Mouse (Mus musculus): Measurements from ENCODE around the gene Brd1. TPM values are rescaled to one million over a fixed set of nuclear protein-coding genes. Genes with fewer than 3 reads are reported as not detected.

Brd1 gene
- polyA plus RNA-seq, 1 experiment from 2014 or later, result 20.8 TPM

- Histone ChIP-seq H3K36me3 (replicated peaks) (no peaks in the 10 kb centered on the region), H3K4me1 (no peaks in the 10 kb centered on the region), H3K9me3 (no peaks in the 10 kb centered on the region), H3K4me2 (no peak overlapping the region), H3K9ac (no peak overlapping the region), H3K27me3 (replicated peaks) (no peaks in the 10 kb centered on the region), H3K27ac (no peak overlapping the region), H3K4me3 (no peak overlapping the region)
- WGBS, result 70% methylated on average over 5 of the region's 5 CpGs
- ATAC-seq (replicated peaks), result no peak
Measured at GRCm38 (mm10) chr15:88675998-88676397, 58.0 kb downstream of the Brd1 start.

GRCm38 (mm10) chr15:88668693-88669092 lies 65.3 kb downstream of the Brd1 start:
- Histone ChIP-seq H3K9ac (no peak overlapping the region), H3K4me1 (no peaks in the 10 kb centered on the region), H3K36me3 (replicated peaks) (no peaks in the 10 kb centered on the region), H3K27ac (no peak overlapping the region), H3K4me2 (no peak overlapping the region), H3K4me3 (no peak overlapping the region), H3K27me3 (replicated peaks) (no peaks in the 10 kb centered on the region), H3K9me3 (no peaks in the 10 kb centered on the region)
- ATAC-seq (replicated peaks), result no peak
- 91% methylated on average over 2 of the region's 2 CpGs for WGBS

DNA sequence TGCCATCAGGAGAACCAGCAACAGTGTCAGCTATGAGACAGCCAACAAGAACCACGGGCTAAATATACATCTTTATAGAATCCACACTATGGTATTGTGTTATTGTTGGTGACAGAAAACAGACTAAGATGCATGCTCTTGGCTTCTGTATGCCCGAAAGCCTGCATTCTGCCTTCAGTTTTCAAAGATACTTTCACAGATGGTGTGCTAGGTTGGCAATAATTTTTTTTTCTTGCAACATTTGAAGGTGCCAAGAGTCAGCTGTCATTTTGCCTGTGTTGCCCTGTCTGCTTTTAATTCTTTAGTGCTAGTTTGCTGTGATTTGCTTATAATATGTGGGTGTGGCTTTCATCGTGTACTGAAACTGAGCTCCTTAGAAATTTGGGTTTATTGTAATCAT lies 66.4 kb downstream of the Brd1 start:
- Histone ChIP-seq H3K4me2 (no peak overlapping the region), H3K4me1 (no peaks in the 10 kb centered on the region), H3K27me3 (replicated peaks) (peaks cover 8% of the 10 kb centered on the region), H3K9ac (no peak overlapping the region), H3K9me3 (no peaks in the 10 kb centered on the region), H3K36me3 (replicated peaks) (no peaks in the 10 kb centered on the region), H3K4me3 (no peak overlapping the region), H3K27ac (no peak overlapping the region)
- ATAC-seq (replicated peaks), result no peak
- 80% methylated on average over 3 of the region's 3 CpGs for WGBS

- ATAC-seq (replicated peaks), result no peak
- H3K4me2 ChIP-seq, result no peak overlapping the region
- H3K27ac ChIP-seq, result no peak overlapping the region
- H3K9ac ChIP-seq, result no peak overlapping the region
- peaks cover 5% of the 10 kb centered on the region; the same call in 1 of the 2 replicates for H3K4me1 ChIP-seq
- no peaks in the 10 kb centered on the region for H3K9me3 ChIP-seq
- H3K27me3 ChIP-seq (replicated peaks), result peaks cover 11% of the 10 kb centered on the region
- no peaks in the 10 kb centered on the region for H3K36me3 ChIP-seq (replicated peaks)
- WGBS, result 59% methylated on average over 4 of the region's 4 CpGs
- H3K4me3 ChIP-seq, result no peak overlapping the region
Measured at GRCm38 (mm10) chr15:88665846-88666245, 68.2 kb downstream of the Brd1 start.

- Histone ChIP-seq H3K4me1 (peaks cover 5% of the 10 kb centered on the region; the same call in 1 of the 2 replicates), H3K9me3 (no peaks in the 10 kb centered on the region), H3K9ac (no peak overlapping the region), H3K27ac (no peak overlapping the region), H3K27me3 (replicated peaks) (peaks cover 11% of the 10 kb centered on the region), H3K36me3 (replicated peaks) (no peaks in the 10 kb centered on the region), H3K4me2 (no peak overlapping the region), H3K4me3 (no peak overlapping the region)
- ATAC-seq (replicated peaks), result no peak
- WGBS, result 22% methylated on average over 11 of the region's 11 CpGs
Measured at GRCm38 (mm10) chr15:88663041-88663440, 71.0 kb downstream of the Brd1 start.

DNA sequence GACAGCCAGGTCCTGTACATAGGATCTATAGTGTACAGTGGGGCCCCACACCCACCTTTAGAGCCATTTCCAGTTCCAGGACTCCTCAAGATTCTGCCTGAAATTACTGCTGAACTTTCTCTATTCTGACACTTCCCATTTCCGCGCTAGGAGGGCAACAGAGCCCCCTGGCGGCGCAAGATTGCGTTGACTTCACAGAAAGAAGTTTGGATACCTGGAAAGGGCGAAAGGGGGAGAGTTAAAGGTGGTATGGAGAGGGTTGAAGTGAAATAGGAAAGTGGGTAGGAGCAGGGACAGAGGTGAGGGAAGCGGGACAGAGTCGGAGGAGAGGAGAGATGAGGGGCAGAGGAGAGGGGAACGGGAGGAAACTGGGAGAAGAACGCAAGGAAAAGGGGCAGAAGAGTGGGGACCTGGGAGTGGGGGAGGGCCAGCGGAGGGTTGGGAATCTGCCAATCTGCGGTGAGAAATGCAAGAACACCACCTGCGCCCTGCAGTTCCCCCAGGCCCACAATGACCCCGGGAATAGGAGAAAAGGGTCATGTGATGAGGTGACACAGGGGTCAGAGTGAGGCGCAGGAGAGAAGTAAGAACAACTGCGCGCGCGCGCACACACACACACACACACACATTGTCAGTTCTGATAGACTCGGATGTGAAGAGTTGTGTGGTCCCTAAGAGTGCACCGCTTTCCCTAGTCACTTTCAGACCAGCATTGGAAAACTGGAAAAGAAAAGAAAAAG lies 71.8 kb downstream of the Brd1 start:
- ATAC-seq (replicated peaks), result no peak
- no peak overlapping the region for H3K4me3 ChIP-seq

DNA sequence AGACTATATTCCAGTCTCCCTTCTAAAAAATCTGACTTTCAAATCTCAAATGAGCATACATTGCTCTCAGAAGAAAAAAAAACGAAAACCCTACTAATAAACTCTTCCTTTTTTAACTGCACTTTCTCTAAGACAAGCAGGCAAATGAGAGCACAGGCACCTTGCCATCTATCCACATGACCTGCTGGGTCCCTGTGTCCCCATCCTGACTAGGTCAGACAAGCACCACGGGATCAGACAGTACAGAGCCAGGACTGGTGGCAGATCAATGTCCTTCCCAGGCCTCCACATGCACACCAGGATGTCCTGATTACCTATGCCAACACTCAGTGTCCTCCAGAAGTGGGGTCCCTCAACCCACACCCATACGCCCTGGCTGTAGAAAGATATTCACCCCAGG lies 72.4 kb downstream of the Brd1 start:
- no peak overlapping the region for H3K4me3 ChIP-seq
- H3K27ac ChIP-seq, result no peak overlapping the region
- no peaks in the 10 kb centered on the region for H3K36me3 ChIP-seq (replicated peaks)
- no peak overlapping the region for H3K4me2 ChIP-seq
- ATAC-seq (replicated peaks), result no peak
- peaks cover 5% of the 10 kb centered on the region; the same call in 1 of the 2 replicates for H3K4me1 ChIP-seq
- H3K9ac ChIP-seq, result no peak overlapping the region
- 65% methylated on average over 3 of the region's 3 CpGs for WGBS
- peaks cover 11% of the 10 kb centered on the region for H3K27me3 ChIP-seq (replicated peaks)
- H3K9me3 ChIP-seq, result no peaks in the 10 kb centered on the region

More for the DNA sequence above, 71.8 kb downstream of the Brd1 start:
- H3K4me1 ChIP-seq, result peaks cover 5% of the 10 kb centered on the region; the same call in 1 of the 2 replicates
- H3K27me3 ChIP-seq (replicated peaks), result peaks cover 11% of the 10 kb centered on the region
- no peak overlapping the region for H3K27ac ChIP-seq
- WGBS, result 7% methylated on average over 22 of the region's 22 CpGs
- no peaks in the 10 kb centered on the region for H3K36me3 ChIP-seq (replicated peaks)
- H3K4me2 ChIP-seq, result peak overlapping the region; percentile 21; the same call in 1 of the 2 replicates
- H3K9me3 ChIP-seq, result no peaks in the 10 kb centered on the region
- H3K9ac ChIP-seq, result no peak overlapping the region

GRCm38 (mm10) chr15:88652006-88652405 lies 82.0 kb downstream of the Brd1 start:
- ATAC-seq (replicated peaks), result no peak
- peaks cover 12% of the 10 kb centered on the region for H3K27me3 ChIP-seq (replicated peaks)
- H3K36me3 ChIP-seq (replicated peaks), result no peaks in the 10 kb centered on the region
- H3K9ac ChIP-seq, result no peak overlapping the region
- no peak overlapping the region for H3K4me3 ChIP-seq
- H3K4me2 ChIP-seq, result no peak overlapping the region
- H3K4me1 ChIP-seq, result no peaks in the 10 kb centered on the region
- no peak overlapping the region for H3K27ac ChIP-seq
- WGBS, result 55% methylated on average over 5 of the region's 5 CpGs
- no peaks in the 10 kb centered on the region for H3K9me3 ChIP-seq

- no peaks in the 10 kb centered on the region for H3K4me1 ChIP-seq
- 16% methylated on average over 13 of the region's 13 CpGs for WGBS
- 0 out of 2 replicates have a peak, but pooled peaks have one; percentile 33 for ATAC-seq (replicated peaks)
- H3K36me3 ChIP-seq (replicated peaks), result no peaks in the 10 kb centered on the region
- no peak overlapping the region for H3K4me3 ChIP-seq
- H3K27me3 ChIP-seq (replicated peaks), result peaks cover 12% of the 10 kb centered on the region
- H3K27ac ChIP-seq, result no peak overlapping the region
- no peaks in the 10 kb centered on the region for H3K9me3 ChIP-seq
- no peak overlapping the region for H3K9ac ChIP-seq
- peak overlapping the region; percentile 28 for H3K4me2 ChIP-seq
Measured at GRCm38 (mm10) chr15:88651019-88651418, 83.0 kb downstream of the Brd1 start.

Other genes with a start within 250 kb of the Brd1 start
- not detected in 2 replicates for gene Zdhhc25, start 133.9 kb downstream of the Brd1 start, polyA plus RNA-seq (2015; fragmentation: Nextera tagmentation; extraction: Ambion mirVana)
- 17.7 and 19.0 TPM in 2 replicates for gene Zbed4, start 17.4 kb upstream of the Brd1 start, polyA plus RNA-seq (2015; fragmentation: Nextera tagmentation; extraction: Ambion mirVana)
- gene Alg12, start 85.1 kb upstream of the Brd1 start, polyA plus RNA-seq (2015; fragmentation: Nextera tagmentation; extraction: Ambion mirVana), result 9.4 and 9.6 TPM in 2 replicates
- 60.7 and 69.3 TPM in 2 replicates for gene Creld2, start 85.4 kb upstream of the Brd1 start, polyA plus RNA-seq (2015; fragmentation: Nextera tagmentation; extraction: Ambion mirVana)
- gene Pim3, start 128.0 kb upstream of the Brd1 start, polyA plus RNA-seq (2015; fragmentation: Nextera tagmentation; extraction: Ambion mirVana), result 69.0 and 72.4 TPM in 2 replicates
- gene Ttll8, start 220.2 kb upstream of the Brd1 start, polyA plus RNA-seq (2015; fragmentation: Nextera tagmentation; extraction: Ambion mirVana), result 0.17 TPM in 2 replicates
- gene Mlc1, start 244.8 kb upstream of the Brd1 start, polyA plus RNA-seq (2015; fragmentation: Nextera tagmentation; extraction: Ambion mirVana), result 14.8 and 15.5 TPM in 2 replicates
- not detected in 2 replicates for gene Mov10l1, start 248.7 kb upstream of the Brd1 start, polyA plus RNA-seq (2015; fragmentation: Nextera tagmentation; extraction: Ambion mirVana)

All from midbrain, embryonic 15.5 days (tissue).